Mouse (Mus musculus): Measurements from ENCODE around the gene Limd1. TPM values are rescaled to one million over a fixed set of nuclear protein-coding genes. Genes with fewer than 3 reads are reported as not detected.

The Limd1 gene
- polyA plus RNA-seq, 1 experiment from 2014 or later = 11.4 TPM

GRCm38 (mm10) chr9:123468406-123469085, 10.0 kb upstream of the Limd1 start:
- H3K4me1 ChIP-seq = no peaks in the 10 kb centered on the region
- H3K27me3 ChIP-seq (replicated peaks) = no peaks in the 10 kb centered on the region
- H3K9me3 ChIP-seq = no peaks in the 10 kb centered on the region
- WGBS = 69% methylated on average over 5 of the region's 5 CpGs
- no peak overlapping the region for H3K4me3 ChIP-seq
- H3K27ac ChIP-seq = no peak overlapping the region
- H3K4me2 ChIP-seq = no peak overlapping the region
- no peaks in the 10 kb centered on the region for H3K36me3 ChIP-seq (replicated peaks)
- no peak overlapping the region for H3K9ac ChIP-seq
- ATAC-seq (replicated peaks) = no peak

DNA sequence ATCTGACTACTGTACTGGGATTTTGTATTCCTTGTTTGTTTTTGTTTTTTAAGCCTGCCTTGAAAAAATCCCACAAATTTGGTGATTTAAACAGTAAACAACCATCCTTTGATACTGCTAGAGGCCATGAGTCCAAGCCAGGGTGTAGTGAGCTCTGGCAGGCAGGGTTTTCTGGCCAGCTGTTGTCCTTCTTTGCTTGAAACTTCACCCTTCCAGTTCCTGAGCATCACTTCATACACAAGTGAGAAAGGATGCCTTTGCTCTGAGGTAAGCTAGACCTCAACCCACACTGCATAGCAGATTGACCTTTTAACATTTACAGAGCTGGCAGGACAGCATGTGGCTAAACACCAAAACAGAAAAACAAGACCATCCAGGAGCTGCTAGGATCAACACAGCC, 9.4 kb upstream of the Limd1 start:
- H3K4me2 ChIP-seq = no peak overlapping the region
- no peaks in the 10 kb centered on the region for H3K27me3 ChIP-seq (replicated peaks)
- H3K9ac ChIP-seq = no peak overlapping the region
- no peaks in the 10 kb centered on the region for H3K36me3 ChIP-seq (replicated peaks)
- no peaks in the 10 kb centered on the region for H3K9me3 ChIP-seq
- no peaks in the 10 kb centered on the region for H3K4me1 ChIP-seq
- no peak overlapping the region for H3K4me3 ChIP-seq
- no peak for ATAC-seq (replicated peaks)
- no peak overlapping the region for H3K27ac ChIP-seq

DNA sequence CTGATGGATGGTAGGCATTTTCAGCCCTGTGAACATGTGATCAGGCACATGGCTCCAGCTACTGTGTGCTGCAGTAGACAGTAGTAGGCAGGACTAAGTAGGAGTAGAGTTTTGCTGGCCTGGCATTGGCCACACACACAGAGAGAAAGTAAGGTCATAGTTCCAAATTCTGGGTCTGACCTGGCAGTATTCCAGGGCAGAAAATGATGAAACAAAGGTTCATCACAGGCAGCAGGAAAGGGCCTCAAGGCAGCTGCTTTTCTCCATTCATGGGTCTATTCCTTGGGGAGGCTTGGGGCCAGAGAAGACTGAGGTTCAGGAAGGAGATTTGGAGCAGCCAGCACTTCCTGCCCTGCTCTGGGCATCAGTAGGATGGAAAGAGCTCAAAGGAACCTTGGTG, 5.1 kb upstream of the Limd1 start:
- H3K4me1 ChIP-seq = peaks cover 5% of the 10 kb centered on the region; the same call in 1 of the 2 replicates
- no peaks in the 10 kb centered on the region for H3K27me3 ChIP-seq (replicated peaks)
- no peaks in the 10 kb centered on the region for H3K9me3 ChIP-seq
- no peak overlapping the region for H3K4me2 ChIP-seq
- H3K9ac ChIP-seq = no peak overlapping the region
- H3K27ac ChIP-seq = no peak overlapping the region
- no peak for ATAC-seq (replicated peaks)
- no peaks in the 10 kb centered on the region for H3K36me3 ChIP-seq (replicated peaks)
- no peak overlapping the region for H3K4me3 ChIP-seq

DNA sequence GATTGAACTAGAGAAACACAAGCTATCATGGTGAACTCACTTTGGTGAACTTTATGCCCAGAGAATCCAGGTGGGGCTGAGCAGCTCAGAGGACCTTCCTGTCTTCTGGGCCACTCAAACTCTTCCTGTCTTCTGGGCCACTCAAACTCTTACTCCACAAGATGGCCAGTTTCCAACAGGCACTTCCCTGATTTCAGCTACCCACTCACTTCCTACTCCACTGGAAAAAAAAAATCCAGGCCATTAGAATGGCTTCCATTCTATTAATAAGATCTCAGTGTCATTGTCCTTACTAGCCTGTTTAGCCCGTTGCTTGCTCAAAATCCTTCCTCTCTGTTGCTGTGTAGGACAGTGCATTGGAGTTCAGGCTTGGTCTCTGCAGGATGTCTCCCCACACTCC, 2.9 kb upstream of the Limd1 start:
- Histone ChIP-seq H3K4me3 (no peak overlapping the region), H3K4me2 (no peak overlapping the region), H3K27me3 (replicated peaks) (0 out of 2 replicates have a peak, but pooled peaks cover 3% of the 10 kb centered on the region), H3K36me3 (replicated peaks) (no peaks in the 10 kb centered on the region), H3K9me3 (no peaks in the 10 kb centered on the region), H3K9ac (no peak overlapping the region), H3K27ac (no peak overlapping the region), H3K4me1 (peaks cover 18% of the 10 kb centered on the region)
- no peak for ATAC-seq (replicated peaks)
- 66% methylated on average over 1 of the region's 1 CpGs for WGBS

DNA sequence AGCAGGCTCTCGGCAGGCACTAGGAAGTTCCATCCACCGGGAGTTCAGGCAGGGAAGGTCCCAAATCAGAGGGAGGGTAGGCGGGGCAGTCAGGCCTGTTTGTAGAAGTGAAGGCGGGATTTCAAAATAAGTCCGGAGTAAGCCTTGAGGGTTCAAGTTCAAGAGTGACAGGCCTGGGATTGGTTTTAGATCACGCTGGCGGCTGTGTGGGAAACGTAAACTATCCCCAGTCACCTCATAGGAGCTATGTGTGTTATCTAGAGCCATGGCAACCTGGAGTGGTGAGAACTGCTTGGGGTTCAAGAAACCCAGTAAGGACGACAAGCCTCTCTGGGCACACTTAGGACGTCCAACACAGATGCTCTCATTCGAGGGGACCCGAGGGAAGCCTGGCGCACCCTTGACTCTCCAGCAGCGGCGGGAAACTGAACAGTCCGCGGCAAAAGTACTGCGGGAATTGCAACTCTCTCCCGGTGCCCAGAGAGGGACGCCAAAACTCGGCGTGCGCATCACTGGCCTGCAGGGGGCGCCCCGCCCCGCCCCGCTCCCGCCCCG, 398 bp upstream of the Limd1 start:
- under 1% methylated on average over 23 of the region's 29 CpGs for WGBS
- Histone ChIP-seq H3K4me1 (peaks cover 18% of the 10 kb centered on the region), H3K27ac (no peak overlapping the region), H3K4me2 (peak overlapping the region; percentile 75), H3K36me3 (replicated peaks) (no peaks in the 10 kb centered on the region), H3K9ac (no peak overlapping the region), H3K4me3 (peak overlapping the region; percentile 56), H3K27me3 (replicated peaks) (0 out of 2 replicates have a peak, but pooled peaks cover 3% of the 10 kb centered on the region), H3K9me3 (no peaks in the 10 kb centered on the region)
- peak; percentile 78 for ATAC-seq (replicated peaks)

DNA sequence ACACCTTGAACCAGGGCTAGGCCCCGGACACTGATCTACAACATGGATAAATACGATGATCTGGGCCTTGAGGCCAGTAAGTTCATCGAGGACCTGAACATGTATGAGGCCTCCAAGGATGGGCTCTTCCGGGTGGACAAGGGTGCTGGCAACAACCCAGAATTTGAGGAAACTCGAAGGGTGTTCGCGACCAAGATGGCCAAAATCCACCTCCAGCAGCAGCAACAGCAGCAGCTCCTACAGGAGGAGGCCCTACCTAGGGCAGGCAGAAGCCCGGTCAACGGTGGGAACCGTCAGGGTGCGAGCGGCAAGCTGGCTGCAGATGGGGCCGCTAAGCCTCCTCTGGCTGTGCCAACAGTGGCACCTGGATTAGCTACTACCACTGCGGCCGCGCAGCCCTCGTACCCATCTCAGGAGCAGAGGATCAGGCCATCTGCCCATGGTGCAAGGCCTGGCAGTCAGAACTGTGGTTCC, 727 bp downstream of the Limd1 start:
- Histone ChIP-seq H3K9me3 (no peaks in the 10 kb centered on the region), H3K4me3 (peak overlapping the region; percentile 56), H3K27ac (no peak overlapping the region), H3K27me3 (replicated peaks) (0 out of 2 replicates have a peak, but pooled peaks cover 3% of the 10 kb centered on the region), H3K9ac (peak overlapping the region; percentile 50), H3K4me2 (peak overlapping the region; percentile 75), H3K4me1 (peaks cover 18% of the 10 kb centered on the region), H3K36me3 (replicated peaks) (no peaks in the 10 kb centered on the region)
- 17% methylated on average over 17 of the region's 17 CpGs for WGBS
- peak; percentile 57; the same call in 1 of the 2 replicates for ATAC-seq (replicated peaks)

DNA sequence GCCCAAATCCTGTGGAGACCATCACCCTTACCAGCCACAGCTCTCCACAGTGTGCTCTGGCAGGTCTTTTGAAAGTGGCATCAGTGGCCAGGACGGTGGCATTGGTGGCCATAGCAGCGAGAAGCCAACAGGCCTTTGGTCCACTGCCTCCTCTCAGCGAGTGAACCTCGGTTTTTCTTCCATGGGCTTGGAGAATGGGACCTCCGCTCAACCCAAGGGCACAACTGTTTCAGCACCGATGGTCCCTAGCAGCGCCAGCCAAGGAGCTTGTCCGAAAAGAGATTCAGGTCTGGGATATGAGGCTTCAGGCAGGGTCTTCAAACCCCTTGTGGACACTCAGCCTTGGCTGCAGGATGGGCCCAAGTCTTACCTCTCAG, 1.4 kb downstream of the Limd1 start:
- H3K36me3 ChIP-seq (replicated peaks) = no peaks in the 10 kb centered on the region
- H3K9me3 ChIP-seq = no peaks in the 10 kb centered on the region
- H3K9ac ChIP-seq = no peak overlapping the region
- H3K4me2 ChIP-seq = peak overlapping the region; percentile 75
- peak overlapping the region; percentile 56; the same call in 1 of the 2 replicates for H3K4me3 ChIP-seq
- H3K27ac ChIP-seq = no peak overlapping the region
- H3K27me3 ChIP-seq (replicated peaks) = 0 out of 2 replicates have a peak, but pooled peaks cover 3% of the 10 kb centered on the region
- H3K4me1 ChIP-seq = peaks cover 18% of the 10 kb centered on the region
- 92% methylated on average over 8 of the region's 8 CpGs for WGBS
- no peak for ATAC-seq (replicated peaks)

DNA sequence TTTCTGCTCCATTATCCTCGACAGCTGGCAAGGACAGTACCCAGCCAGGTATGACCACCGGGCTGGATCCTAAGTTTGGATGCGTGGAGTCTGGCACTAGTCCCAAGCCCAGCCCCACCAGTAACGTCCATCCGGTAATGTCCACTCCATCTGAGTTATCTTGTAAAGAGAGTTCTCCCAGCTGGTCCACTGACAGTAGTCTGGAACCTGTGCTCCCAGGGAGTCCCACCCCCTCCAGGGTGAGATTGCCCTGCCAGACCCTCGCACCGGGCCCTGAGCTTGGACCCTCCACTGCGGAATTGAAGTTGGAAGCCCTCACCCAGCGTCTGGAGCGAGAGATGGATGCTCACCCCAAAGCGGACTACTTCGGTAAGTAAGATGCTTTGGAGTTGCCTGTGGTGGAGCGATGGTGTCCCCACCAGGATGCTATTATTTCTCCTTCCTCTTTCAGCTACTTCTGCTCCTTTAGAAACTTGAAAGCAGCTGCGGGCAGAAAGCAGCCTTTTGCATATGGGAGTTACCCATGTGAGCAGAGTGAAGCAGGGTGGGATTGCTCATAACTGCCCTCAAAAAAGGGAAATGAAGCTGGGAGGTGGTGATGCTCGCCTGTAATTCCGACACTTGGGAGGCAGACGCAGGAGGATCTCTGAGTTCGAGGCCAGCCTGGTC, 1.9 kb downstream of the Limd1 start:
- ATAC-seq (replicated peaks) = no peak
- peak overlapping the region; percentile 75 for H3K4me2 ChIP-seq
- peaks cover 18% of the 10 kb centered on the region for H3K4me1 ChIP-seq
- H3K27me3 ChIP-seq (replicated peaks) = 0 out of 2 replicates have a peak, but pooled peaks cover 3% of the 10 kb centered on the region
- no peaks in the 10 kb centered on the region for H3K36me3 ChIP-seq (replicated peaks)
- H3K9me3 ChIP-seq = no peaks in the 10 kb centered on the region
- H3K4me3 ChIP-seq = no peak overlapping the region
- no peak overlapping the region for H3K9ac ChIP-seq
- WGBS = 84% methylated on average over 18 of the region's 18 CpGs
- H3K27ac ChIP-seq = no peak overlapping the region

- Histone ChIP-seq H3K4me3 (no peak overlapping the region), H3K27ac (no peak overlapping the region), H3K4me2 (peak overlapping the region; percentile 0; the same call in 1 of the 2 replicates), H3K9me3 (no peaks in the 10 kb centered on the region), H3K4me1 (peaks cover 18% of the 10 kb centered on the region), H3K27me3 (replicated peaks) (0 out of 2 replicates have a peak, but pooled peaks cover 3% of the 10 kb centered on the region), H3K36me3 (replicated peaks) (no peaks in the 10 kb centered on the region), H3K9ac (no peak overlapping the region)
- ATAC-seq (replicated peaks) = no peak
- WGBS = 79% methylated on average over 7 of the region's 7 CpGs
Measured at GRCm38 (mm10) chr9:123481136-123481535, 2.6 kb downstream of the Limd1 start.

DNA sequence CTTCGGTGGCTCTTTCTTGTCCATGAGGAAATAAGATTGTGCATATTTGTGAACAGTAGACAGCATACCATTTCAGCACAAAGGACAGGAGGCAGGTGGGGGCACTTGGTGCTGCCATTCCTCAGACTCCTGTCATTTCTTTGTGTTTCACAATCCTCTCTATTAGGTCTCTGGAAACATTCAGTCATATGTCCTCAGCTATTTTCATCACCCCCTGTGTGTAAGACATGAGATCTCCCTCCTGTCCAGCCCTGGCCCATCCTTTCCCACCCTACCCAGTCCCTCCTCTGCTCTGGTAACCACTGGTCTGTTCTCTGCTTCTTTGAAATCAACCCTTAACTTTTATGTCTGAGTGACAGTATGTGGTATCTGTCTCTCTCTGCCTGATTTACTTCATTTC, 5.1 kb downstream of the Limd1 start:
- Histone ChIP-seq H3K27me3 (replicated peaks) (0 out of 2 replicates have a peak, but pooled peaks cover 3% of the 10 kb centered on the region), H3K4me1 (peaks cover 12% of the 10 kb centered on the region), H3K9me3 (no peaks in the 10 kb centered on the region), H3K36me3 (replicated peaks) (no peaks in the 10 kb centered on the region), H3K4me3 (no peak overlapping the region), H3K9ac (no peak overlapping the region), H3K27ac (no peak overlapping the region), H3K4me2 (no peak overlapping the region)
- ATAC-seq (replicated peaks) = no peak
- 92% methylated on average over 1 of the region's 1 CpGs for WGBS

DNA sequence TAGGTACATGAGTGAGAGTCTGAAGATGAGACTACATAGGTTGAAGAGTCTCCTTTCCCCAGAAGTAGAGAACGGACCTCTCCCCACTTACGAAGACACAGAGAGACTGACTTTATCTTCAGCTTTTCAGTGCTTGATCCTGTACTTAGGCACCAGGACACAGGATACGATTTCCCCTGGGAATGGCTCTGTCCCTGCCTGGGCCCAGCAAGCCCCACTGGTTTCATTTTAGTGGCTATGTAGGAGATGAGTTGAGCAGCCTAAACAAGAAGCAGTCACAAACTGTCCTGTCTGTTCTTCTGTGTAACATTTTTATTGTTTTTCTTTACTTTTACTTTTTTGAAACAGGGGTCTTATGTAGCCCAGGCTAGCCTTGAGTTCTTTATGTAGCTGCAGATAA, 6.3 kb downstream of the Limd1 start:
- H3K9me3 ChIP-seq = no peaks in the 10 kb centered on the region
- no peak for ATAC-seq (replicated peaks)
- no peak overlapping the region for H3K9ac ChIP-seq
- no peaks in the 10 kb centered on the region for H3K27me3 ChIP-seq (replicated peaks)
- no peak overlapping the region for H3K4me3 ChIP-seq
- 94% methylated on average over 3 of the region's 3 CpGs for WGBS
- H3K36me3 ChIP-seq (replicated peaks) = no peaks in the 10 kb centered on the region
- no peak overlapping the region for H3K4me2 ChIP-seq
- H3K27ac ChIP-seq = no peak overlapping the region
- H3K4me1 ChIP-seq = peaks cover 6% of the 10 kb centered on the region; the same call in 1 of the 2 replicates

DNA sequence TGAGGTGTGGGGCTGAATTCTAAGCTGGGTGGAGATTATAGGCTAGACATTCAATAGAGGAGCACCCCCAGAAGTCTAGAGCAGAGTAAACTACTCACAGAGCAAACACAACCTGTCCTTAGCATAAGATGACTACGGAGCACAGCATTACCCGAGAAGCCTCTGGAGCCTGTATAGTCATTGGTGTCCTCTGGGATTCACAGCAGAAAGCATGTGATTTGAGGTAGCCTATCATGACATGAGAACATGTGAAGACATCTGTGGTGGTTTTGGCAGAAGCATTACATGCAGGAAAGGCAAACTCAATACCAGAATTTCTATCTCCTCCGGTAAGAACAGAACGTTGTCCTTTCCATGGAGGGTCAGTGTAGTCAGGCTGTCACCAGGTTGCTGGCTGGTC, 7.1 kb downstream of the Limd1 start:
- no peak overlapping the region for H3K9ac ChIP-seq
- no peaks in the 10 kb centered on the region for H3K9me3 ChIP-seq
- H3K36me3 ChIP-seq (replicated peaks) = no peaks in the 10 kb centered on the region
- H3K27me3 ChIP-seq (replicated peaks) = no peaks in the 10 kb centered on the region
- no peaks in the 10 kb centered on the region; the same call in 1 of the 2 replicates for H3K4me1 ChIP-seq
- H3K4me3 ChIP-seq = no peak overlapping the region
- 88% methylated on average over 4 of the region's 4 CpGs for WGBS
- no peak overlapping the region for H3K4me2 ChIP-seq
- no peak for ATAC-seq (replicated peaks)
- H3K27ac ChIP-seq = no peak overlapping the region

All from midbrain, embryonic 15.5 days (tissue).